Mouse (Mus musculus): ENCODE results near the gene Dapk2. TPM values are rescaled to one million over a fixed set of nuclear protein-coding genes. Genes with fewer than 3 reads are reported as not detected.

The Dapk2 gene
- 1 to 10 TPM; 3.5 to 8.0 (median 4.8) TPM for total RNA-seq (2022)

GRCm38 (mm10) chr9:66157958-66158830 lies at the start of gene Dapk2:
Gene Dapk2 (plus strand): TSS chr9:66158223.
- DNase-seq (ENCODE audit: low spot score): peak; percentile 77

GRCm38 (mm10) chr9:66109574-66109973 lies 48.4 kb upstream of the Dapk2 start:
- DNase-seq (ENCODE audit: low spot score): no peak

- DNase-seq (ENCODE audit: low spot score): no peak
Measured at GRCm38 (mm10) chr9:66110126-66110525, 47.9 kb upstream of the Dapk2 start.

- no peak for DNase-seq (ENCODE audit: low spot score)
Measured at GRCm38 (mm10) chr9:66110611-66111379, 47.2 kb upstream of the Dapk2 start.

GRCm38 (mm10) chr9:66114341-66114740 lies 43.7 kb upstream of the Dapk2 start:
- no peak for DNase-seq (ENCODE audit: low spot score)

- DNase-seq (ENCODE audit: low spot score): peak; percentile 26
Measured at GRCm38 (mm10) chr9:66116890-66117289, 41.1 kb upstream of the Dapk2 start.

- DNase-seq (ENCODE audit: low spot score): no peak
Measured at GRCm38 (mm10) chr9:66119498-66119897, 38.5 kb upstream of the Dapk2 start.

- DNase-seq (ENCODE audit: low spot score): no peak
Measured at GRCm38 (mm10) chr9:66120106-66120505, 37.9 kb upstream of the Dapk2 start.

GRCm38 (mm10) chr9:66120945-66121344 lies 37.1 kb upstream of the Dapk2 start:
- DNase-seq (ENCODE audit: low spot score): no peak

GRCm38 (mm10) chr9:66121421-66121820 lies 36.6 kb upstream of the Dapk2 start:
- DNase-seq (ENCODE audit: low spot score): no peak

GRCm38 (mm10) chr9:66123648-66124047 lies 34.4 kb upstream of the Dapk2 start:
- DNase-seq (ENCODE audit: low spot score): no peak

- DNase-seq (ENCODE audit: low spot score): peak; percentile 44
Measured at GRCm38 (mm10) chr9:66124111-66124531, 33.9 kb upstream of the Dapk2 start.

GRCm38 (mm10) chr9:66124681-66125542 lies 33.1 kb upstream of the Dapk2 start:
- peak; percentile 98 for DNase-seq (ENCODE audit: low spot score)

- DNase-seq (ENCODE audit: low spot score): no peak
Measured at GRCm38 (mm10) chr9:66125543-66126455, 32.2 kb upstream of the Dapk2 start.

- DNase-seq (ENCODE audit: low spot score): peak; percentile 96
Measured at GRCm38 (mm10) chr9:66126456-66127192, 31.4 kb upstream of the Dapk2 start, which contains the start of the genes Snx1 and Ciao2a. Gene Snx1 (minus strand): TSS chr9:66126587. Gene Ciao2a (plus strand): TSS chr9:66126611.

- DNase-seq (ENCODE audit: low spot score): no peak
Measured at GRCm38 (mm10) chr9:66127193-66127546, 30.9 kb upstream of the Dapk2 start.

GRCm38 (mm10) chr9:66127884-66128283 lies 30.1 kb upstream of the Dapk2 start:
- no peak for DNase-seq (ENCODE audit: low spot score)

- no peak for DNase-seq (ENCODE audit: low spot score)
Measured at GRCm38 (mm10) chr9:66131466-66131865, 26.6 kb upstream of the Dapk2 start.

GRCm38 (mm10) chr9:66135967-66136366 lies 22.1 kb upstream of the Dapk2 start:
- no peak for DNase-seq (ENCODE audit: low spot score)

GRCm38 (mm10) chr9:66138193-66138592 lies 19.8 kb upstream of the Dapk2 start:
- no peak for DNase-seq (ENCODE audit: low spot score)
